Mouse (Mus musculus) T-helper 1 cell (primary cell): ENCODE measurements around the gene Wipf3.

Experiments used
- in situ Hi-C: fragments of 300-600 bp; cut with MboI, MseI; formaldehyde crosslinking; loops from one replicate; pipeline ENCODE4 v1.15.1; 2025; ENCODE audit warnings: high pct_unique_total_duplicates

Gene Wipf3

DNA sequence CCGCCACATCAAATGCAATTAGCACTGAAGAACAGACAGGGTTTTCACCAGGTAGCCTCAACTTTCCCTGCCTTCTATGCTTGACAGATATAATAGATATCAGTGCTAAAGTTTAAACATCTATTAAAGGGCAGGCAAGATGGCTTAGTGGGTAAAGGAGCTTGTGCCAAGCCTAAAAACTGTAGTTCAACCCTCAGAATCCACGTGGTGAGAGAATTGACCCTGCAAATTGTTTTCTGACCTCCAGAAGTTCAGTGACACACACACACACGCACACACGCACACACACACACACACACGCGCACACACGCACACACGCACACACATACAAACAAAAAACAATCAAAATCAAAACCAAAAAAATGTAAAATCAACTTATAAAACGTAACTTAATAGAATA lies 2.8 kb downstream of the Wipf3 start:
- in situ Hi-C loops: no loop called here

DNA sequence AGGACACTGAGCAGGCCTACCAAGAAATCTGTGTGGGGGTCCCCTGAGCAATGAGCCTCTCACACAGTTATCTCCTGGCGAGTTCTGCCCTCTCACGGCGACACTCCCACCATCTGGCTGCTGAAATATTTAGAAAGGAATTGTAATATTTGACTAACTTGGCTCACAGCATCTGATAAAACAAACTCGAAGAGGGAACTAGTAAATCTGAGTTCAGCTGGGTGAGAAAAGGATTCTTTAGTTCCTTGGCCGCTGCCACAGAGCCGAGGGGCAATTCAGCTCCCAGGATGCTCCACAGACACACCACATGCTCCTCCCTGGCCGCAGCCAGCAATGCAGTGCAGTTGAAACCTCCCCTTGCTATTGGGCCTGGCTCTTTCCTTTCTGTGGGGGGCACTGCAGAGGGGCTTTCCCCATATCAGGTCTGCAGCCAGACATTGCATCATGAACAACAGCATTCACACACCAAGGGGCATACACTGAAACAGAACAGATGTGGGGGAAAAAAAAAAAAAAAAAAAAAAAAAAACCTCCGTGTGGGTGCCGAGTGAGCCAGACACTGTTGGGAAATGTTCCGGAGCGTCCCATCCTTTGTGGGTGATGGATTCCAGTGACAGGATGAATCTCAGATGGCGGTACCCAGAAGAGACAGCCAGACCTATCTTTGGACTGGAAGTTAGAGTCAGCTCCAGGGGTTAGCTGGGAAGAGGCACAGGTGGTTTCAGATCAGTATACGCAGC lies 3.6 kb downstream of the Wipf3 start:
- in situ Hi-C loops: no loop called here

DNA sequence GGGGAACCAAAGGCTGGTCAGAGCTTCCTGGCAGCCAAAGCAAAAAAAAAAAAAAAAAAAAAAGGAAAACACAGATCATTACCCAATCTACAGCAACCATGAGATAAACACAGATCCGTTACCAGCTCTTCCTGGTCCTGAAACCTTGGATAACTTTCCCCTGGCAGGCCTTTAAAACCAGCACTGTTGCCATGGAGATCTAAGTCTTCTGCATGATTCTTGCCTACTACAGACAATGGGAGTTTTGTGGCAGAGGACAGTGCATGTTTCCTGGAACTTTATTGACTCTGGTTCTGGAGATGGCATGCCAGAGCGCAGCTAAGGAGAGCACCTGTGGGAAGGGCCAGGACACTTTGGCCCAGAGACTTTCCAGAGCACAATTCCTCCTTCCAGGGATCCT lies 4.8 kb downstream of the Wipf3 start:
- in situ Hi-C loops: no loop called here

DNA sequence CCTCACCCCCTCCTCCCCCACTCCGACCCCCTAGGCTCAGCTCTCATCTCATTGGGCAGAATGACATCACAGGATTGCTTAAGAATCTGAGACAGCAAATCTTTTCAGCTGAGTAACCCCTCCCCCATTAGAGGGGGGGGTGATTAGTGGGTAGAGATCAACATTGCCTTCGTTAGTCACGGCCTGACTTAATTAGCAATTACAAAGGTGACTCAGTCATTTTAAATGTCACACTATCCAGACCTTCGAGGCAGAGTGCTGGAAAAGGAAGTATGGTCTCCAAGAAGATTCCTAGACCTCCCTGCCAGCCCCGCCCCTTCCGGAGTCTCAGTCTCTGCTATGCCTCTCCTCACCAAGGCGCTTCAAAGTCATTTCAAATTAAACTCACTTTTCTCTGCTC lies 6.3 kb downstream of the Wipf3 start:
- in situ Hi-C loops: no loop called here

DNA sequence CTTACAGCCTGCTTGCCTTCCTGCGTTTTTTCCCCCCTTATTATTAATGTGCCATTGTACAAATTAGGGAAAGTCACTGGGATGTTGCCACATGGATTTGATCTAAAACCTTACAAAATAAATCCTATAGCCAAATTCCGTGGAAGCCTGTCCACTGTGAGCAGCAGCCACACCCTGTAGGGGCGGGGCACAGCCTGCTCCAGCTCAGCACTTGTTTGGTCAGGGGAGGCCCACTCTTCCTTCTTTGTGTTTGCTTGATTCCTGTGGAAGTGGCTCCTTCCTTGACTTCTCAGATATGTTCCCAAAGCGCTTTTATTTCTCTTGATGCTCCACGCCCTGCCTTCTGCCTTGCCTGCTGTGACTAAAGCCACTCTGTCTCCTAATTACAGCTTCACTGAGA lies 6.9 kb downstream of the Wipf3 start:
- in situ Hi-C loops: no loop called here

DNA sequence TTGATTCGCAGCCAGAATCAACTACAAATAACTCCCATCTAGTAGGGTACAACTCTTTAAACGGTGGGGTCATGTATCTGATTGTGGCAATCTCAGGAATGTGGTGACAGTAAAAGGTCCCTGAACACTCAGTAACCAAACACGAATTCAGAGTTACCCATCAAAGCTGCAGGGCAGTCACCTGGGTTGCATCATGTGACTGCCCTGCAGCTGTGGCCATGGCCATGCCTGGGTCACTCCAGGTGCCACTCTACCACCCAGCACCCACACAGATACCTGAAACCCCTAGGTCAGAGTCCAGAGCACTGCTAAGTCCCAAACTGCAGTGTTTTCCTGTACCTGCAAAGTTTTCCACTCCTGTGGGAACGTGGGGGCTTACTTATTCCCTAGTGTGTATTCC lies 9.1 kb downstream of the Wipf3 start:
- in situ Hi-C loops: no loop called here

DNA sequence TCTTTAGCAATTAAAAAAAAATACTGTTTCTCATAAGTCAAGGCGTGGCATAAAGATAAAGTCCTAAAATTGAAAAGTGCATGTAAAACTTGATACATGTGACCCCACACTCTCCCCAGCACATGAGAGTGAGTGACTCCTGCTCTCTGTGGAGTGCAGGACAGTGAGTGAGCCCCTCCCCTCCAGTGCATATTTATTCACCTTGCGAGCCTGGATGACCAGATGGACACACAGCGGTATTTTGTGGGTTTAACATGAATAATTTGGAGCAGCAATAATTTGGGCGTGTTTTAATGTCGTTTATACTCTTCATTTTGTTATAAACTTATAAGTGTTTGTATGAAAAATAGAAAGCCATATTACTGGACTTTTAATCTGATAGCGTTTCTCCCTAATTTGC lies 11.3 kb downstream of the Wipf3 start:
- in situ Hi-C loops: no loop called here

DNA sequence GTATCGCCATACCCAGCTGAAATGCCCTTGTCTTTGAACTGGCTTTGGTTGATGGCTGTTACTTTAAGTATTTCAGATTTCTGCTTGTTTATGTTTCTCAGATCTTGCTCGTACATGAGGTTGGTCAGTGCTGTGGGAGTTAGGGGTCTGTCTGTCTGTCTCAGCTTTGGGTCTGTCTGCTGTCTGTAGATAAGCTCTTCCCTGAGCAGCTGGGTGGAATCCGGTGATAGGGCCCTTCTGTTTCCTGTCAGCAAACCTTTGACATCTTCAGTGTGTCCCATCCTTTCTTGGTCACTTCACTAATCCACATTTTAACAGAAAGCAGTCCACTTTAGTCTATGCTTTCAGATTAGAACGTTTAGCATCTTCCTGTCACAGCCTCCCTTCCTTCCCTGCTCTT lies 14.3 kb downstream of the Wipf3 start:
- in situ Hi-C loops: no loop called here

DNA sequence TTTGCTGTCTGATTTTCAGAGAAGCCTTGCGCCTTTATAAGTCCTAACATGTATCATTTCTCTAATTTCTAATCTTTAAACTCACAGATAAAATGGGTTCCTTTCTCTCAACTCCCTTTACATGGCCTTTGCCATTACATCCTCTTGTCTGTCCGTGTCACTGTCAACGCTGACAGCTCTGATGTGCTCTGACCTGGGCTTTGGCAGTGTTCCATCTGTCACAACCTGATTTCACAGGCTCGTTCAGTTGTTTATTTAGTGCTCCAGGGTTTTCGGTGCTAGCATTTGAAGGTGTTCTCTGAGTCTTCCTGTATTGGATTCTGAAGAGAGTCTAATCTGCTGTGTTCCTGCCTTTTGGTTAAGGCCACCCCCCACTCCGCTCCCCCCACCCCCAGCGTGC lies 14.7 kb downstream of the Wipf3 start:
- in situ Hi-C loops: no loop called here

DNA sequence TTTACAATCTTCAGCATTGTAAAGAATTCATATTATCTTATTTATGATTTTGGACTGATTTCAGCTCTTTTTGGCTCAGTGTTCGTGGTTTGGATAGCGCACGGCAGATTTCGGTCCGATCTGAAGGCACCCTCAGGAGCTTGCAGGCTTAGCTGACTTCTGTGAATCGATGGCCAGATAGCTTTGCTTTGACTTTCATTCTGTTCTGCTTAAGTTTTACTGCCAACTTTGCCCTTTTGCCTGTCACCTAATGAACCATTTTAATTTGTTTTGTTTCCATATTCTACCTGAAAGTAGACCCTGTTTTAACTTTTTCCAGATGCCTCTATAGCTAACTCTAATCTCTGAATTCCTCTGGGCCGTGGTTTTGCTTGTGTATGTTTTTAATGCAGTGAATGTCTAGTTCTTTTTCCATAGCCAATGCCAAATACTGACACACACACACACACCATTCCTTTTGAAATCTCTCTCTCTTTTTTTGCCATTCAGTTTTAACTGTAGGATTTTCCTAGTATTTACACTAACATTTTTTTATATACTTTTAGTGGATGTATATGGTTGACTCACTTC lies 15.9 kb downstream of the Wipf3 start:
- in situ Hi-C loops: no loop called here

DNA sequence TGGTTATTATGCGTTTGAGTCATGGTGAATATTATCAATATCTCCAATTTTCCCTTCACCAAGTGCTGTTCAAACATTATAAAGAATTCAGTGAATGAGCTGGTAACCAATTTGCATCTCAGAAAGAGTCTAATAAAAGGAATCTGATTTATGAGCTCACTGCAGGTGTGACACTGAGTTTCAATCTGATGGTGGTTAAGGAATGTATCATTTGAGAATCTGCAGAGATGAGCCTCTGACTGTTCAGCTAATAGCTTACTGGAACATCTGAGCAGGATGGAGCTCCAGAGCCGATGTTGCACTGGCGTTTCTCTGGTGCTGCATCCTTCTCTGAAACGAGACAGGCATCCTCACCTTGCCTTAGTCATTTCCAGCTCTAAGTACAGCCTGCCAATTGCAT lies 17.9 kb downstream of the Wipf3 start:
- in situ Hi-C loops: no loop called here

DNA sequence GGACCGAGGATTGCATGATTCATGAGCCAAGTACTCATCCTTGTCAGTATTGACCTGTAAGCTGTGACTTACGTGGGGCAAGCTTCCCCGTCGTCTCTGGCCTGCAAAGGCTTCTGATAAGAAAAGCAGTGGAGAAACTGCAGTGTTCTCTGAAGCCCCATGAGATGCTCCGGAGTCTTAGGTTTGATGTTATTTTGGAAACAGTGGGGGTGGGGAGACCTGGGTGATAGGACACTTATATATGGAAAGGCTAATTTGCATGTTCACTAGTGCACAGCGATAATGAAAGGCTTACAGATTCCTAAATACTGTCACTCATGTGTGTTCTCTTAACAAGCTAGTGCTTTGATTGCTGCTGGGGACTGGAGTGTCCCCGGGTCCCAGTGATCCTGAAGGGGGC lies 30.3 kb downstream of the Wipf3 start:
- in situ Hi-C loops: no loop called here

DNA sequence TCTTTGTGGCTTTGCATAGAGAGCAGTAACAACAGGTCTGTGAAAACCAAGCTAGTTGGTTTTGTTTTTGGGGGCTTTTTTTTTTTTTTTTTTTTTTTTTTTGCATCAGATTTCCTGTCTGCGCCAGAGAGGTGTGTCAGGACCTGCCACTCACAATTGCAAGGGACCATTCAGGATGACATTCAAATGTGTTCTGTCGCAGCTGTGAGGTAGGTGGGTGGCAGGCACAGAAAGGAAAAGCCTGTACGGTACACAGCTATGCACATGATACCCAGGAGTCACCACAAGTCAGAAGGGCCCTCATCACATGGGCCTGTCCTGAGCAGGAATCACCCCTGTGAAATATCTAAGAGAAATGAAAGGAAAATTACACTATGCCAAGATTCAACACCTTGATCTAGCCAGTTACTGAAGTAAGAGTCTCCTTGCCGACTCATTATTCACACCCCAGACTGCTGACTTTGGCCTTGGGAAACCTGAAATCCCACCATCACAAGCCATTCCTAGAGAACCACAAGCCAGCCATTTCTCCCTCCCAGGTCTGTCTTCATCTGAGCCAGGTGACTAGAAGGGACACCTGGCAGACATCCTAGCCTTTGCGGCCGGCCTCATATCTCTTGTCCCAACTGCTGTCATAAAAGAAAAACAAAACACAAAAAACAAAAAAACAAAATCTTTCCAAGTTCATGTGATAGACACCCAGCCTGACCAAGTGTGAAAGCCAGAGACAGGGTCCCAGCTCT lies 30.9 kb downstream of the Wipf3 start:
- in situ Hi-C loops: no loop called here

DNA sequence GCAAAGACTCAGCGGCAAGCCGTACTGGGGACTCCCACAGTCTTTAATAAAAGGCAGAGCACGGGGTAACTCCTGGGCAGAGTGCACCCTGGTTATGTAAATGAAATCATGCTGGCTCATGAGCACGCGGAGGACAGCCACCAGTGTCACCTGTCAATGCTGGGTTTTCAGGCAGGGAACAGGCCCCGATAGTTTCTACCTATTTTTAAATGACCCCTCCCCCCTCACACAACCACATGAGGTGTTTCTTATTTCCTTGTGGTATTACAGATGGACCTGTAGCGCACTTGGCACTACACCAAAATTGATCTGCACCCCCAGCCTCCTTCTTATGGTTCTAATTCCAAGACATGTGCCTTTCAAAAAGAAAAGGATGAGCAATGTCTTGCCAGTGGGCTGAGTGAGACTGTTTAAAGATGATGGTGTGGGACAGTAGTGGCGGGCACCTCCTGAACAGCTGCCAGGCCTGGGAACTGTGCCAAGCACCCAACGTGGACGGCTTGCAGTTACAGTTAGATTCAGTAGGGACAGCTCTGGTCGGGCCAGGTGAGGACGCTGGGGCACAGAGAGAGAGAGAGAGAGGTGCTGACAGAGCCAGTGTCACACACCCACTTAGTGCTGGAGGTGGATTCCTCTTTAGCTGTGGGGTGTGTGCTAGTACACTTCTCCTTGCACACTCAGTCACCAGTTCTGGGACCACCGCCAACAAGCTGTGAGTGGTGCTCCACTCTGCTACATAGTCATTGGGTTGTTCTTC lies 31.7 kb downstream of the Wipf3 start:
- in situ Hi-C loops: no loop called here

DNA sequence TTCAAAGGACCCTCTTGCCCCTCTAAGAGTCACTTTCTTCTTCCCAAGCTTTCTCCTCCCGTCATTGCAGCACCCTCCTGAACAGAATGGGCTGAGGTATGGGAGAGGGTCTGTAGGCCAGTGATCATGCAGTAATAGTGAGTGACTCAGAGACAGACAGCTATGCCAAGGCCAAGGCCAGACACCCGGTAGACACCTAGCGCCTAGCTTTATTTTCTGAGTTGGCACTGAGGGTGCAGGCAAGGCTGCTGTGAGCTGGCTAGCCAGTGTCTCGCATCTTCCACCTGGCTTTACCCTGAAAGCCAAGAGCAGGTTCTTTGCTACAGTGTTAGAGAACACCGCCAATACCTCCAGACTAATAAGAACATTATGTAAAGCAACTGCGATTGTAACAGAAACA lies 33.4 kb downstream of the Wipf3 start:
- in situ Hi-C loops: no loop called here

DNA sequence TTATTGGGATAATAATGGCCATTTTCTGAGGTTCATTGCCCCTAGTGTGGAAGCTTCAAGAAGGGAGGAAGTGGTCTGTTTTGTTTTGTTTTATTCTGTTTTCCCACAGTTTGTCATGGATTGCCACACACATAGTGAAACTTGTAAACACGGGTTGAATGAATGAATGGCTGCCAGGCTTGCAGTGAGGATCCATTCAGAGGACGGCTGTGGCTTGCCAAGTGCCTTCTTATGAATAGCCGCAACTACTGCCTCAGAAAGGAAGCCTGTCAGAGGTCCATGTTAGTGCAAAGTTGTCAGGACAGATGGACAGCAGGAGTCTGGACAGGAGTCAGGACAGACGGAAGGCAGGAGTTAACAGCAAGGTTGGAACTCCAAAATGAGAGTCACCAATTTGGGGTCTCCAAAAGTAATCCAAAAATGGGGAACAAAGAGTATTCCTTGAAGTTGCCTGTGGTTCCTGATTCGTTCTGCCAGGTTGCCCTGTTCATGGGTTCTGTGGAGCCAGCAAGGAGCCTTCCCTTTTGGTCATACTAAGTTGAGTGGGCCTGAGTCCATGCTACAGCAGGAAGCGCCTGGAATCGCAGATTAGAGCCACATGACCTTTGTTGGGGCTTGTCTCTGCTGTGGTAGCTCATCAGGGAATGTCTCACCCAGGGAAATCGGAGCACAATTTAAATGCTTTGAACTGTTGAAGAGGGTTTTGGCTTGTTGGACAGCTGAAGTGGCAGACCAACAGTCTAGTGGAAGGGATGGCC lies 34.5 kb downstream of the Wipf3 start:
- in situ Hi-C loops: no loop called here

DNA sequence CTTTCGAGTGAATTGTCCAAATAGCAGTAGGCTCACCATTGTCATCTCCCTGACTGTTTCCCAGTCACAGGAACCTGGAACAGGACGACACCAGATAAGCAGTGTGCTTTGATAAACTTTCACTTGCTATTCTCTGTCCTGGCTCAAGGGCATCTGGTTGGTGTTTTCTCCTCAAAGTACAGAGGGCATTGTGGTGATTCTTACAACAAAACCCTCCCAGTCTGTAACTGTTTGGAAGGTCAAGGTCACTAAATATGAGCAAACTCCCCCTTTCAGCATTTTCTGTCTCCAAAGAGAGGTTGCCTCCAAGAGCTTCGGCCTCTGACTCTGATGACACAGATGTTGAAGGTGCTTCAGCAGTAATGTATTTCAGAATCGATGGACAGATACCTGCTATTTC lies 35.5 kb downstream of the Wipf3 start:
- in situ Hi-C loops: no loop called here

DNA sequence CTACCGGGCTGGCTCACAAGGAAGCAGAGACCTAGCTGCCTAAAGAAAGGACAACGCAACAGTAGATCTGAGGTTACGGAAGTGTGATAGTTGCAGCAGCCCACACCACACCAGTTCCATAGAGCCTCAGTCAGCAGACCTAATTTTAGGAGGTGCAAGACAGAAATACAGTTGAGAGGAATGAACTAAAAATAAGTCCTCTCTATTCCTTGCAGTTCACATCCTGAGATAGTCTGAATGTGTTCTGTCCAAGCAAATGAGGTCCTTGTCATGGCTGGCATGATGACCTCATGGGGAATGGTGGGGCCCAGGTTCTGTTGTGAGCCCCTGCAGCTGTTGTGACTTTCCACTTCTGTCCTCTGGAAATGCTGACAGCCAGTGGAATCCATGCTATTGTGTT lies 38.0 kb downstream of the Wipf3 start:
- in situ Hi-C loops: no loop called here

DNA sequence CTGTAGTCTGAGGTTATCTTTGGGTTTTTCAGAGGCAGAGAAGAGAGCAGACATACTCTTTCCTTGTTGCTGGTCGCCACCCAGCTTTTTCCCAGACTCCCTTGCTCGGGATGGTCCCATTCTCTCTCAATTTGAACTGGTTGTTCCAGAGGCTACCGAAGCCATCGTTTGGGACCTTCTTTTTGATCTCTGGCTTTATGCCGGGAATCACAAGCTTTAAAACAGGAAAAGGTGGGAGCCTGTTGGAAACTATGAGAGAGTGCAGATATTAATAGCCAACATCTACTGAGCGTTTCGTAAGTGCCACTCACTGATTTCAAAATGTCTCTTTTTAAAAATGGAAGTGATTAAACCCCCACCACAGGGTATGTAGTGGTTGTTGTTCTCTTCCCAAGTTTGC lies 42.5 kb downstream of the Wipf3 start:
- in situ Hi-C loops: no loop called here

DNA sequence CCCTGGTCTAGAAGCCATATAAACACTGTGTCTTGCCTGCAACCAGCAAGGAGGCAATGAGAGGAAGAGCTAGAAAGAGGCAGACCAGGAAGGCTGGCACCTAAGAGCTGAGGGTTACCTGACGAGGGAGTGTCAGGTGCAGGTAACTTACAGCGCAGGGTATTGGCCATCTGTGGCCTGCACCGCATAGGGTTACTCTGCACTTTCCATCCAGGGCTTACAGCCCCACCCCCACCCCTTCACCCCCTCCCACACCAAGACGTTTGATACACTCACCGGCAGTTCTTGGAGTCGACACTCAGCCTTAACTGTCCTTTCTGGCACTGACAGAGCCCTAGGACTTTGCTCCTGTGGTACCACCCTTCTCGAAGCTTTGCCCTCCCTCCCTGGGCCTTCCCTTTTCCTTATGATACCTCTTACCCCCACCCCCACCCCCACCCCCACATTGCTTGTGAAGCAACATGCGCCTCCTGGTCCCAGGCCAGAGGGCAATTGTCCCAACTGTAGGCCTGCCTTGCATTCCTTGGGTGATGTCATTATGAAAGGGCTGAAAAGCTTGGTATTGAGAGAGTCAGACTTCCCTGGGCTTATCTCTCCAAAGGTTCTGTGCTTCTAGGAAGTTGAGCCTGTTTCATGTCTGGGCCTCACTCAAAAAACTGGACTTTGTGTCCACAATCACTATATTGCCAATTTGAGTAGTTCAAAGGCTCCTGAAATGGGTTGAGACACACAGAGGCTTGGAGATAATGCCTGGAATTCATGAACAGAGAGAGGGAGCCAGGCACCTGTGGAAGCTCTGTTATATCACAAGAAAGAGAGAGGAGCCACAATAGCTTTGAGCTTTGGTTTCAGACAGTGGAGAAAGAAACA lies 43.7 kb downstream of the Wipf3 start:
- in situ Hi-C loops: no loop called here
